Mouse (Mus musculus): ENCODE results near the gene Dlg1. TPM values are rescaled to one million over a fixed set of nuclear protein-coding genes. Genes with fewer than 3 reads are reported as not detected.
A peak's percentile ranks its signal among the peaks of the same experiment; 100 is the strongest.

The Dlg1 gene
- 16.9 and 24.0 TPM in 2 replicates for polyA plus RNA-seq (2016; fragmentation: Nextera tagmentation; extraction: Ambion mirVana)

GRCm38 (mm10) chr16:31663379-31664286 is at the start of gene Dlg1:
Gene Dlg1, plus strand, starts transcription at chr16:31663443.
- peaks cover 11% of the 10 kb centered on the region; the same call in 1 of the 2 replicates for H3K27me3 ChIP-seq (ENCODE audit: insufficient read depth, poor library complexity, severe bottlenecking)
- H3K27ac ChIP-seq = peak within 1 kb of the TSS; percentile 99
- WGBS = under 1% methylated on average over 73 of the region's 95 CpGs
- H3K4me1 ChIP-seq (replicated peaks) = peaks cover 29% of the 10 kb centered on the region
- DNase-seq (ENCODE audit: low spot score) = peak; percentile 94
- peak within 1 kb of the TSS; percentile 93 for H3K4me3 ChIP-seq
- H3K36me3 ChIP-seq = peaks cover 34% of the 10 kb centered on the region
- H3K9me3 ChIP-seq = no peaks in the 10 kb centered on the region

DNA sequence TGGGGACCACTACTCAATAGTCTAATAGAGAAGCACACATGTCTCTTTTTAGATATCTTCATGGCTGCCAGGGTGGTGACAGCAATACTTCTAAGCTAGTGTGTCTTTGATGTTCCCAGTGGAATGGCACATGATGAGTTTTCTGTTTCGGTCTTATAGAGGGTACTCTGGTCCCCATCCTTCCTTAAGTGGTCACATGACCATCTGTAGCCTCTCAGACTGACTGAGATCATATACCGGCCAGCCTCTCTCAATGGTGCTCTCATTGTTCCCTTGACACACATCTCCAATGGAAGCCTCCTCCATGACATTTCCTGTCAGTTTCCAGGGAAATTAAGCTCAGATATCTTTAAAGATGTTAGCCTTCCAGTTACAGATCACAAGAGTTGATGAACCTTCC is 46.9 kb upstream of the Dlg1 start:
- Histone ChIP-seq H3K9me3 (no peaks in the 10 kb centered on the region), H3K27ac (no peak overlapping the region), H3K36me3 (0 out of 2 replicates have a peak, but pooled peaks cover 3% of the 10 kb centered on the region), H3K4me3 (no peak overlapping the region), H3K4me1 (replicated peaks) (peaks cover 14% of the 10 kb centered on the region), H3K27me3 (ENCODE audit: insufficient read depth, poor library complexity, severe bottlenecking) (no peaks in the 10 kb centered on the region)
- 83% methylated on average over 2 of the region's 2 CpGs for WGBS
- DNase-seq (ENCODE audit: low spot score) = no peak

- Histone ChIP-seq H3K4me1 (replicated peaks) (peaks cover 14% of the 10 kb centered on the region), H3K27ac (no peak overlapping the region), H3K9me3 (no peaks in the 10 kb centered on the region), H3K4me3 (no peak overlapping the region), H3K27me3 (ENCODE audit: insufficient read depth, poor library complexity, severe bottlenecking) (no peaks in the 10 kb centered on the region), H3K36me3 (0 out of 2 replicates have a peak, but pooled peaks cover 3% of the 10 kb centered on the region)
- no peak for DNase-seq (ENCODE audit: low spot score)
Observed at GRCm38 (mm10) chr16:31617128-31617527, 46.1 kb upstream of the Dlg1 start.

DNA sequence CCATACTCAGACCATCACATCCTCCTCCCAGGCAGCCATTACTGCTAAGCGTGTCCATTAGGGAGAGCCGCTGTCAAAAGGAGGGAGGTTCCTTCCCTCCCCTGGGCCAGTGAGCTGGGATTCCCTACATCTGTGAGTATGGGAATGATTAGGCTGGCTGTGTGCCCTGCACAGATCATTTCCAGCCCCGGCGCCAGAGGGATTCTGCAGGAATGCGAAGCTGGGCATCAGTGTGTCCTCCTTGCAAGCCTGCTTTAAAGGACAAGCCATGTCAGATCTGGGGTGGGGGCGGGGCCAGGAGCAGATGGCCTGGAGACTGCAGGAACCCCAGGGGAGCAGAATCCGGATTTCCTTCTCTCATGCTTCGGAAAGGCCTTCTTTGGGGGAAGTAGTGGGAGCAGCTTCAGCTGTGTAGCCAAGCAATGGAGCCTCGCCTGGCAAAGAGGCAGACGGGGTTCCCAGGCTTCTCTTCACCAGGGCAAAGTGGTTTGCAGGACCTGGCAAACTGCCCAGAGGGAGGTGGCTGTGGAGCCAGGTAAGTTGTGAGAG is 45.3 kb upstream of the Dlg1 start:
- peak; percentile 75 for DNase-seq (ENCODE audit: low spot score)

GRCm38 (mm10) chr16:31618671-31619070 is 44.6 kb upstream of the Dlg1 start:
- H3K27ac ChIP-seq = peak overlapping the region; percentile 72
- H3K27me3 ChIP-seq (ENCODE audit: insufficient read depth, poor library complexity, severe bottlenecking) = no peaks in the 10 kb centered on the region
- H3K4me1 ChIP-seq (replicated peaks) = peaks cover 14% of the 10 kb centered on the region
- H3K9me3 ChIP-seq = no peaks in the 10 kb centered on the region
- DNase-seq (ENCODE audit: low spot score) = no peak
- H3K4me3 ChIP-seq = no peak overlapping the region
- WGBS = 67% methylated on average over 9 of the region's 9 CpGs
- 0 out of 2 replicates have a peak, but pooled peaks cover 3% of the 10 kb centered on the region for H3K36me3 ChIP-seq

More for the DNA sequence above, 45.3 kb upstream of the Dlg1 start:
- H3K36me3 ChIP-seq = 0 out of 2 replicates have a peak, but pooled peaks cover 3% of the 10 kb centered on the region
- peak overlapping the region; percentile 11; the same call in 1 of the 2 replicates for H3K4me3 ChIP-seq
- H3K4me1 ChIP-seq (replicated peaks) = peaks cover 14% of the 10 kb centered on the region
- H3K9me3 ChIP-seq = no peaks in the 10 kb centered on the region
- H3K27ac ChIP-seq = peak overlapping the region; percentile 72
- no peaks in the 10 kb centered on the region for H3K27me3 ChIP-seq (ENCODE audit: insufficient read depth, poor library complexity, severe bottlenecking)
- WGBS = 26% methylated on average over 10 of the region's 10 CpGs

DNA sequence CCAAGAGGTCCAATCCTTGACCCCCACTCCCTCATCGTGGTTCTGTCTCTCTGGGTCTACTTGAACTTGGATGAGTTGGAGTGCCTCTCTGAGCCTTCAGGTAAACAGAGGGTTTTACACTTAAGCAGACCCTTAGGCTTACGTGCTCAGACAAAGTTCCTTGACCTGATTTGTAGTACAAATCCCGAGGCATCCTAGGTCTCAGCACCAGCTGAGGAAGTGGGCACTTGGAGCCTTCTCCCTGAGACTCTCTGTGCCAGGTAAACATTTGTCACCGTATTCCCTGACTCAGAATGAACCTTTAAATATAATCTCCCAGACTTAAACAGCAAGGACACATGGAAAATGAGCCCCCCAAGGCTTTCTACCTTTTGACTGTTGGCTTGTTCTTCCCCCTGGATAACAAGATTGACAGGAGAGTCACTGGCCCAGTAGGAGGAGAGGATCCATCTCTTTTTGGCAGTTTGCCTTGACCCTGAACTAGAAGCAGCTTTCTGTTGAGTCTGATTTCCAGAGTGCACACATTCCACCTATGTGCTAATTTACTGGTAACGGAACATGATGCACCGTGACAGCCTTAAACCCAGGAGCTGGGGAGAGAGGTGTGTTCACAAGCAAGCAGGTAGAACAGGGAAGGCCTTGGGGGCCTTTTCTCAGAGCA is 43.4 kb upstream of the Dlg1 start:
- WGBS = 92% methylated on average over 6 of the region's 6 CpGs
- H3K9me3 ChIP-seq = no peaks in the 10 kb centered on the region
- H3K4me3 ChIP-seq = no peak overlapping the region

DNA sequence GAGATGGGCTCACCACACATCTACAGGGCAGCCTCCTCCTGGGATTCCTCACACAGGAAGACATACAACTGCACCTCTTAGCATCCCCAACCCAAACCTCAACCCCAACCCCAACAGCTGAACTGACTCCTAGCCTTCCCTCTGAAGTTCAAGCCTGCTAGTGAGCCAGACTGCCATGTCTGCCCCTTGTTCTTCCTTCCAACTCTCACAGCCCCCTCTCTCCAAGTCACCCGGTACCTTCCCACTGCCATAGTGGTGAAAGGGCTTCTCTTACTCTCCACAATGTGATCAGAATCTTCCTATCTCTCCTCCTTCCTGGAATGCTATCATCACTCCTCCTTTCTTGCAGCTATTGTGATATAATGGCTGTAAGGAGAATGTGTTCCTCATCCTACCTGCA is 40.9 kb upstream of the Dlg1 start:
- Histone ChIP-seq H3K27ac (no peak overlapping the region), H3K9me3 (no peaks in the 10 kb centered on the region), H3K4me3 (no peak overlapping the region), H3K36me3 (0 out of 2 replicates have a peak, but pooled peaks cover 3% of the 10 kb centered on the region), H3K4me1 (replicated peaks) (peaks cover 14% of the 10 kb centered on the region), H3K27me3 (ENCODE audit: insufficient read depth, poor library complexity, severe bottlenecking) (no peaks in the 10 kb centered on the region)
- 84% methylated on average over 1 of the region's 1 CpGs for WGBS
- no peak for DNase-seq (ENCODE audit: low spot score)

More for the DNA sequence above, 43.4 kb upstream of the Dlg1 start:
- no peak overlapping the region for H3K27ac ChIP-seq
- 0 out of 2 replicates have a peak, but pooled peaks cover 3% of the 10 kb centered on the region for H3K36me3 ChIP-seq
- H3K4me1 ChIP-seq (replicated peaks) = peaks cover 14% of the 10 kb centered on the region
- DNase-seq (ENCODE audit: low spot score) = no peak
- H3K27me3 ChIP-seq (ENCODE audit: insufficient read depth, poor library complexity, severe bottlenecking) = no peaks in the 10 kb centered on the region

GRCm38 (mm10) chr16:31623136-31623535 is 40.1 kb upstream of the Dlg1 start:
- H3K27me3 ChIP-seq (ENCODE audit: insufficient read depth, poor library complexity, severe bottlenecking) = no peaks in the 10 kb centered on the region
- no peak overlapping the region for H3K27ac ChIP-seq
- H3K4me1 ChIP-seq (replicated peaks) = peaks cover 8% of the 10 kb centered on the region
- H3K36me3 ChIP-seq = 0 out of 2 replicates have a peak, but pooled peaks cover 3% of the 10 kb centered on the region
- H3K4me3 ChIP-seq = no peak overlapping the region
- H3K9me3 ChIP-seq = no peaks in the 10 kb centered on the region
- no peak for DNase-seq (ENCODE audit: low spot score)
- WGBS = 90% methylated on average over 6 of the region's 6 CpGs

- Histone ChIP-seq H3K27me3 (ENCODE audit: insufficient read depth, poor library complexity, severe bottlenecking) (no peaks in the 10 kb centered on the region), H3K9me3 (no peaks in the 10 kb centered on the region), H3K4me1 (replicated peaks) (peaks cover 9% of the 10 kb centered on the region), H3K27ac (no peak overlapping the region), H3K4me3 (no peak overlapping the region), H3K36me3 (0 out of 2 replicates have a peak, but pooled peaks cover 3% of the 10 kb centered on the region)
- DNase-seq (ENCODE audit: low spot score) = no peak
- WGBS = 80% methylated on average over 1 of the region's 1 CpGs
Observed at GRCm38 (mm10) chr16:31624749-31625148, 38.5 kb upstream of the Dlg1 start.

GRCm38 (mm10) chr16:31626331-31626730 is 36.9 kb upstream of the Dlg1 start:
- WGBS = 86% methylated on average over 6 of the region's 6 CpGs
- Histone ChIP-seq H3K27ac (no peak overlapping the region), H3K4me3 (no peak overlapping the region), H3K4me1 (replicated peaks) (peaks cover 9% of the 10 kb centered on the region), H3K27me3 (ENCODE audit: insufficient read depth, poor library complexity, severe bottlenecking) (no peaks in the 10 kb centered on the region), H3K36me3 (no peaks in the 10 kb centered on the region), H3K9me3 (no peaks in the 10 kb centered on the region)
- DNase-seq (ENCODE audit: low spot score) = no peak

- no peak for DNase-seq (ENCODE audit: low spot score)
- Histone ChIP-seq H3K4me1 (replicated peaks) (peaks cover 9% of the 10 kb centered on the region), H3K36me3 (no peaks in the 10 kb centered on the region), H3K27ac (no peak overlapping the region), H3K9me3 (no peaks in the 10 kb centered on the region), H3K4me3 (no peak overlapping the region), H3K27me3 (ENCODE audit: insufficient read depth, poor library complexity, severe bottlenecking) (no peaks in the 10 kb centered on the region)
- WGBS = 97% methylated on average over 4 of the region's 4 CpGs
Observed at GRCm38 (mm10) chr16:31630381-31630780, 32.9 kb upstream of the Dlg1 start.

- 69% methylated on average over 3 of the region's 3 CpGs for WGBS
- no peaks in the 10 kb centered on the region for H3K9me3 ChIP-seq
- H3K36me3 ChIP-seq = no peaks in the 10 kb centered on the region
- no peak overlapping the region for H3K27ac ChIP-seq
- H3K4me1 ChIP-seq (replicated peaks) = peaks cover 9% of the 10 kb centered on the region
- no peak overlapping the region for H3K4me3 ChIP-seq
- H3K27me3 ChIP-seq (ENCODE audit: insufficient read depth, poor library complexity, severe bottlenecking) = no peaks in the 10 kb centered on the region
- DNase-seq (ENCODE audit: low spot score) = no peak
Observed at GRCm38 (mm10) chr16:31631046-31631445, 32.2 kb upstream of the Dlg1 start.

All from hindbrain, embryonic 10.5 days (tissue).